Mouse (Mus musculus): Measurements from ENCODE around the gene Cables2. TPM values are rescaled to one million over a fixed set of nuclear protein-coding genes. Genes with fewer than 3 reads are reported as not detected.

Gene Cables2
- polyA plus RNA-seq, 1 experiment from 2014 or later = 37.5 TPM

DNA sequence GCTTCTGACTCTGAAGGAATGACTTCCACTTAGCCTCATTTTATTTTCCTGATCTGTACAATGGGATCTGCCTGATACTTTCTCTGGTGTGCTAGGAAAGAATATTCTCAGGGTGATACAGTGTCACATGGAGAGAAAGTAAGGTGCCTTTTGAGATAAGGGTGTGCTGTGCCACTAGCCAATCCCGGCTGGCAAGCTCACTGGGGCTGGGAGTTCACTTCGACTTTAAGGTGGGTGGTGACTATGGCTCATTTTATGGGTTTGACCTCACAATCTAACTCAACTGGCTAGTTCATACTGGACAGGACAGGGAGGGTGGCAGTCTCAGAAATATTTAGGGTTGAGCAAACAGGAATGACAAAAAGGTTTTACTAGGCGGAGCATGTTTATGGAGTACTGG is 36.4 kb downstream of the Cables2 start:
- H3K27ac ChIP-seq (replicated peaks; ENCODE audit: low read depth, low read length) = no peak overlapping the region
- no peaks in the 10 kb centered on the region for H3K27me3 ChIP-seq (ENCODE audit: control insufficient read depth, insufficient read depth, low read length)
- no peaks in the 10 kb centered on the region for H3K9me3 ChIP-seq (ENCODE audit: control insufficient read depth, low read length)
- H3K9ac ChIP-seq (replicated peaks; ENCODE audit: low read length) = no peak overlapping the region
- 89% methylated on average over 3 of the region's 3 CpGs for WGBS
- H3K4me3 ChIP-seq (replicated peaks; ENCODE audit: low read depth, low read length) = no peak overlapping the region
- ATAC-seq (ENCODE audit: low FRiP score, low TSS enrichment) (no peak), DNase-seq (no peak)
- no peak overlapping the region for H3K4me2 ChIP-seq (ENCODE audit: low read length)
- no peaks in the 10 kb centered on the region for H3K36me3 ChIP-seq (ENCODE audit: control insufficient read depth, insufficient read depth, low read length)
- H3K4me1 ChIP-seq (ENCODE audit: control insufficient read depth, insufficient read depth, low read length) = no peaks in the 10 kb centered on the region

DNA sequence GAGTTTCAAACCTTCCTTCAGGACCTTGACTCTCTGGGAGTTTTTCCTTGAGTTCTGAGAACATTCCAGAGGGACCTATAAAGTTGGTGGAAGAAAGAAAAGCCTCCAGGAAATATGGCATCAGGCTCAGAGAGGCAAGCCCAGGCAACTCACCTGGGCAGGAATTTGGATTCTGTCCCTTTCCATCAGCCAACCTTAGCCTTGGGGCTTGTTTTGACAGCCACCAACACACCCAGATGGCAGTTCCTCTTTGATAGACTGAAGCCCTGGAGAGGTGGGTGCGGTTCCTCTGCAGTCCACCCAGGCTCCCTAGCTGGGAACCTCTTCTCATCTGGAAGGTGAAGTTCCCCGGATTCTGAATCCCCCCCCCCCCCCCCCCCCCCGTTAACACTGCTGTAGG is 36.8 kb downstream of the Cables2 start:
- no peak overlapping the region for H3K27ac ChIP-seq (replicated peaks; ENCODE audit: low read depth, low read length)
- no peaks in the 10 kb centered on the region for H3K9me3 ChIP-seq (ENCODE audit: control insufficient read depth, low read length)
- ATAC-seq (ENCODE audit: low FRiP score, low TSS enrichment) (no peak), DNase-seq (no peak)
- 72% methylated on average over 3 of the region's 3 CpGs for WGBS
- H3K4me2 ChIP-seq (ENCODE audit: low read length) = no peak overlapping the region
- H3K36me3 ChIP-seq (ENCODE audit: control insufficient read depth, insufficient read depth, low read length) = no peaks in the 10 kb centered on the region
- H3K9ac ChIP-seq (replicated peaks; ENCODE audit: low read length) = no peak overlapping the region
- no peaks in the 10 kb centered on the region for H3K27me3 ChIP-seq (ENCODE audit: control insufficient read depth, insufficient read depth, low read length)
- H3K4me1 ChIP-seq (ENCODE audit: control insufficient read depth, insufficient read depth, low read length) = no peaks in the 10 kb centered on the region
- H3K4me3 ChIP-seq (replicated peaks; ENCODE audit: low read depth, low read length) = no peak overlapping the region

GRCm38 (mm10) chr2:180235788-180236187 is 37.5 kb downstream of the Cables2 start:
- no peak overlapping the region for H3K4me3 ChIP-seq (replicated peaks; ENCODE audit: low read depth, low read length)
- H3K9me3 ChIP-seq (ENCODE audit: control insufficient read depth, low read length) = no peaks in the 10 kb centered on the region
- H3K27me3 ChIP-seq (ENCODE audit: control insufficient read depth, insufficient read depth, low read length) = no peaks in the 10 kb centered on the region
- no peak overlapping the region for H3K4me2 ChIP-seq (ENCODE audit: low read length)
- ATAC-seq (ENCODE audit: low FRiP score, low TSS enrichment) = no peak
- 91% methylated on average over 4 of the region's 4 CpGs for WGBS
- no peak overlapping the region for H3K27ac ChIP-seq (replicated peaks; ENCODE audit: low read depth, low read length)
- no peak for DNase-seq
- H3K9ac ChIP-seq (replicated peaks; ENCODE audit: low read length) = no peak overlapping the region
- H3K36me3 ChIP-seq (ENCODE audit: control insufficient read depth, insufficient read depth, low read length) = no peaks in the 10 kb centered on the region
- no peaks in the 10 kb centered on the region for H3K4me1 ChIP-seq (ENCODE audit: control insufficient read depth, insufficient read depth, low read length)

GRCm38 (mm10) chr2:180234980-180235379 is 38.3 kb downstream of the Cables2 start:
- H3K27me3 ChIP-seq (ENCODE audit: control insufficient read depth, insufficient read depth, low read length) = no peaks in the 10 kb centered on the region
- H3K36me3 ChIP-seq (ENCODE audit: control insufficient read depth, insufficient read depth, low read length) = no peaks in the 10 kb centered on the region
- 62% methylated on average over 6 of the region's 6 CpGs for WGBS
- no peak overlapping the region for H3K9ac ChIP-seq (replicated peaks; ENCODE audit: low read length)
- H3K4me1 ChIP-seq (ENCODE audit: control insufficient read depth, insufficient read depth, low read length) = no peaks in the 10 kb centered on the region
- no peak overlapping the region for H3K27ac ChIP-seq (replicated peaks; ENCODE audit: low read depth, low read length)
- ATAC-seq (ENCODE audit: low FRiP score, low TSS enrichment) (no peak), DNase-seq (no peak)
- H3K4me3 ChIP-seq (replicated peaks; ENCODE audit: low read depth, low read length) = no peak overlapping the region
- no peak overlapping the region for H3K4me2 ChIP-seq (ENCODE audit: low read length)
- no peaks in the 10 kb centered on the region for H3K9me3 ChIP-seq (ENCODE audit: control insufficient read depth, low read length)

DNA sequence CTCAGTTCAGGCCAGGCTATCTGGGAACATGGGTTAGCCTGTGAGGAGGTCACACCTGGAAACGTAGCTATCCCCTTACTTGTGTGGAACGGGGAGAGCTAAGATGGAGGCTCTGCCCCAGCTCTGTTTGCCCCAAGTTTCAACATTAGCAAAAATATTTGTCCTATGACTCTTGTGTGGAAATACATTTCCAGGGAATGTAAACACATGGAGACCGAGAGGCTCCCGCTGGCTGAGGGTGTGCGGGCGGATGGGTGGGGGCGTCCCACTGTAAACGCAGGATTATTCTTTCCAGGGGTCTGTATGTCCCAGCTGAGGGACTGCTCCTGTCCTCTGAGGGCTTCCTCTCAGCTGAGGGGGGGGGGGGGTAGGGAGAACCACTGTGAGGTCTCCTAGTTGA is 38.9 kb downstream of the Cables2 start:
- Histone ChIP-seq H3K9me3 (ENCODE audit: control insufficient read depth, low read length) (no peaks in the 10 kb centered on the region), H3K4me2 (ENCODE audit: low read length) (no peak overlapping the region), H3K4me3 (replicated peaks; ENCODE audit: low read depth, low read length) (no peak overlapping the region), H3K36me3 (ENCODE audit: control insufficient read depth, insufficient read depth, low read length) (no peaks in the 10 kb centered on the region), H3K9ac (replicated peaks; ENCODE audit: low read length) (no peak overlapping the region), H3K27me3 (ENCODE audit: control insufficient read depth, insufficient read depth, low read length) (no peaks in the 10 kb centered on the region), H3K4me1 (ENCODE audit: control insufficient read depth, insufficient read depth, low read length) (no peaks in the 10 kb centered on the region), H3K27ac (replicated peaks; ENCODE audit: low read depth, low read length) (no peak overlapping the region)
- WGBS = 95% methylated on average over 8 of the region's 8 CpGs
- ATAC-seq (ENCODE audit: low FRiP score, low TSS enrichment) (no peak), DNase-seq (no peak)

DNA sequence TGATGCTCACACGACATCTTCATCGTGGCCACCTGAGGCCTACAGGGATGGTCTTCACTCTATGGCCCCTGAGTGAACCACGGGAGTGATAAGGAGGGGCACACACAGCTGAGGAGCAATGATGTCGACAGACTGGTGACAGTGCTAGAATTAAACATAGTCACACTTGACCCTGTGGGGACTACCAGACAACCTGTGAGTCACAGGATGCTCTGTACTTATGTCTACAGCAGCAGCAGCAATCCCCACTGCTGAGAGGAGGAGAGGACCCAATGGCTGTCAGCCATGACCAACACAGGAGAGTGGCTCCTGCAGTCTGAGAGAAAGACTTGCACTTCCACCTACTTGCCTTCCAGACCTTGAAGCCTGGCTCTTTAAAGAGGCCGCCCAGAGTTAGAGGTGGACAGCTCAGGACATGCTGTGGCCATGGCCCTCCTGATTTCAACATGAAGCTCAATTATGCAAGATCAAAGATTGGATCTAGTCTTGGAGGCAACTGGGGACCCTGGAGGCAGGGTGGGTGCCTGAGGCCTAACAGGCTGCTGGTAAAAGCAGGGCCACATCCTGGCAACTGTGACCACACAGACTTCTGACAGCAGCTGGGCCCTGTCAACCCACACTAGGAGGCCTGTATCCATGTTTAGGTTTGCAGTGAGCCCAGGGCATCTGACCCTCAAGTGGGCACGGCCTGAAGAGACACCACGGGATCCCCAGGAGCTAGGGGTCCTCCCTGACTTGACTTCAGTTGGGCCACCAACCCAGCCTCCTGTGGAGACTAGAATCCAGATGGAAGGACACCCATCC is 40.0 kb downstream of the Cables2 start:
- 86% methylated on average over 7 of the region's 7 CpGs for WGBS
- no peaks in the 10 kb centered on the region for H3K36me3 ChIP-seq (ENCODE audit: control insufficient read depth, insufficient read depth, low read length)
- H3K27ac ChIP-seq (replicated peaks; ENCODE audit: low read depth, low read length) = no peak overlapping the region
- no peak overlapping the region for H3K4me2 ChIP-seq (ENCODE audit: low read length)
- H3K4me3 ChIP-seq (replicated peaks; ENCODE audit: low read depth, low read length) = no peak overlapping the region
- DNase-seq (no peak), ATAC-seq (ENCODE audit: low FRiP score, low TSS enrichment) (no peak)
- H3K27me3 ChIP-seq (ENCODE audit: control insufficient read depth, insufficient read depth, low read length) = no peaks in the 10 kb centered on the region
- no peaks in the 10 kb centered on the region for H3K4me1 ChIP-seq (ENCODE audit: control insufficient read depth, insufficient read depth, low read length)
- H3K9ac ChIP-seq (replicated peaks; ENCODE audit: low read length) = no peak overlapping the region
- no peaks in the 10 kb centered on the region for H3K9me3 ChIP-seq (ENCODE audit: control insufficient read depth, low read length)

GRCm38 (mm10) chr2:180230482-180230881 is 42.8 kb downstream of the Cables2 start:
- peaks cover 14% of the 10 kb centered on the region for H3K27me3 ChIP-seq (ENCODE audit: control insufficient read depth, insufficient read depth, low read length)
- no peak overlapping the region for H3K4me2 ChIP-seq (ENCODE audit: low read length)
- no peaks in the 10 kb centered on the region for H3K36me3 ChIP-seq (ENCODE audit: control insufficient read depth, insufficient read depth, low read length)
- WGBS = 69% methylated on average over 4 of the region's 4 CpGs
- peaks cover 16% of the 10 kb centered on the region for H3K4me1 ChIP-seq (ENCODE audit: control insufficient read depth, insufficient read depth, low read length)
- ATAC-seq (ENCODE audit: low FRiP score, low TSS enrichment) = no peak
- DNase-seq = no peak
- H3K4me3 ChIP-seq (replicated peaks; ENCODE audit: low read depth, low read length) = no peak overlapping the region
- H3K27ac ChIP-seq (replicated peaks; ENCODE audit: low read depth, low read length) = no peak overlapping the region
- H3K9ac ChIP-seq (replicated peaks; ENCODE audit: low read length) = no peak overlapping the region
- no peaks in the 10 kb centered on the region for H3K9me3 ChIP-seq (ENCODE audit: control insufficient read depth, low read length)

- H3K9me3 ChIP-seq (ENCODE audit: control insufficient read depth, low read length) = no peaks in the 10 kb centered on the region
- H3K4me1 ChIP-seq (ENCODE audit: control insufficient read depth, insufficient read depth, low read length) = peaks cover 22% of the 10 kb centered on the region
- no peak for ATAC-seq (ENCODE audit: low FRiP score, low TSS enrichment)
- H3K9ac ChIP-seq (replicated peaks; ENCODE audit: low read length) = no peak overlapping the region
- 90% methylated on average over 3 of the region's 3 CpGs for whole genome bisulfite sequencing
- H3K36me3 ChIP-seq (ENCODE audit: control insufficient read depth, insufficient read depth, low read length) = no peaks in the 10 kb centered on the region
- peaks cover 26% of the 10 kb centered on the region for H3K27me3 ChIP-seq (ENCODE audit: control insufficient read depth, insufficient read depth, low read length)
- H3K4me3 ChIP-seq (replicated peaks; ENCODE audit: low read depth, low read length) = no peak overlapping the region
- H3K27ac ChIP-seq (replicated peaks; ENCODE audit: low read depth, low read length) = no peak overlapping the region
- no peak for DNase-seq
- no peak overlapping the region for H3K4me2 ChIP-seq (ENCODE audit: low read length)
Observed at GRCm38 (mm10) chr2:180229129-180229528, 44.2 kb downstream of the Cables2 start.

DNA sequence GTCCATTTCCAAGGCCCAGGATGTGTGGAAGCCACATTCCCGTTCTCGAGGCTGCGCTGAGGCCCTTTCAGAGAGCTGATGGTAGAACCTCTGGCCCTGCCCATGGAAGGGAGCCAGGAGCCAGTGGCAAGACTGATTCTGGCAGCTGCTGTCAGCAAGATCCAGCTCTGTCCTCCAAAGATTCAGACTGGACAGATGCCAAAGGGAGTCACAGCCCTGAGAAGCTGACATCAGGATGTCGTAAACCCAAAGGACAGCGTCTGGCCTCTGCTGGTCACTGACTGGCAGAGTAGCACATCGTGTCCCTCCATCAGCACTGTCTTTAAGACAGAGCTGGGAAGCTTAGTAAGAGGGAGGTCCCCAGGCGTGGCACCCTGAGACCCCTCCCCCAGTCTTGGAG is 44.7 kb downstream of the Cables2 start:
- H3K27me3 ChIP-seq (ENCODE audit: control insufficient read depth, insufficient read depth, low read length) = peaks cover 26% of the 10 kb centered on the region
- 72% methylated on average over 7 of the region's 7 CpGs for WGBS
- no peak overlapping the region for H3K9ac ChIP-seq (replicated peaks; ENCODE audit: low read length)
- ATAC-seq (ENCODE audit: low FRiP score, low TSS enrichment) (no peak), DNase-seq (peak; percentile 13)
- H3K9me3 ChIP-seq (ENCODE audit: control insufficient read depth, low read length) = no peaks in the 10 kb centered on the region
- no peak overlapping the region for H3K4me3 ChIP-seq (replicated peaks; ENCODE audit: low read depth, low read length)
- no peak overlapping the region for H3K4me2 ChIP-seq (ENCODE audit: low read length)
- no peak overlapping the region for H3K27ac ChIP-seq (replicated peaks; ENCODE audit: low read depth, low read length)
- H3K4me1 ChIP-seq (ENCODE audit: control insufficient read depth, insufficient read depth, low read length) = peaks cover 22% of the 10 kb centered on the region
- H3K36me3 ChIP-seq (ENCODE audit: control insufficient read depth, insufficient read depth, low read length) = no peaks in the 10 kb centered on the region
